Mouse (Mus musculus) ES-Bruce4 (cell line): ENCODE data around the gene Oxct2a. TPM values are rescaled to one million over a fixed set of nuclear protein-coding genes. Genes with fewer than 3 reads are reported as not detected.
"Not testable (repeated sequence)": the region's sequence is repeated elsewhere in the genome, so short reads cannot be mapped to it uniquely, and the experiment has no call there.

Experiments
- H3K27ac ChIP-seq: 2 replicates; pipeline ENCODE4 v1.5.1; 2012; ENCODE audit warnings: low read length, inconsistent platforms; ENCODE audit not compliant: insufficient read depth
- H3K27me3 ChIP-seq: 2 replicates; pipeline ENCODE4 v1.6.1; 2012; ENCODE audit warnings: mild to moderate bottlenecking, low read length, inconsistent platforms; ENCODE audit not compliant: control insufficient read depth, poor library complexity, insufficient read depth, severe bottlenecking
- H3K36me3 ChIP-seq: 2 replicates; pipeline ENCODE4 v1.6.1; 2012; ENCODE audit warnings: inconsistent platforms, mild to moderate bottlenecking, low read length, moderate library complexity; ENCODE audit not compliant: control insufficient read depth, poor library complexity, insufficient read depth, severe bottlenecking
- H3K4me1 ChIP-seq: one replicate; pipeline ENCODE4 v1.8.1; 2011; ENCODE audit warnings: low read length; ENCODE audit not compliant: control insufficient read depth, insufficient read depth
- H3K4me3 ChIP-seq: 2 replicates; pipeline ENCODE4 v1.5.1; 2011; ENCODE audit warnings: low read depth, mild to moderate bottlenecking, low read length
- H3K9ac ChIP-seq: 2 replicates; pipeline ENCODE4 v1.6.1; 2012; ENCODE audit warnings: low read depth, mild to moderate bottlenecking, inconsistent platforms; ENCODE audit not compliant: poor library complexity, severe bottlenecking
- H3K9me3 ChIP-seq: replicated peaks from 2 replicates; pipeline ENCODE4 v1.6.1; 2012; ENCODE audit warnings: mild to moderate bottlenecking, low read length, inconsistent platforms; ENCODE audit not compliant: control insufficient read depth, poor library complexity, insufficient read depth, severe bottlenecking
- CTCF ChIP-seq: IDR thresholded peaks from one replicate; pipeline ENCODE4 v1.8.1; 2011; ENCODE audit warnings: low read depth, low read length
- EP300 ChIP-seq: IDR thresholded peaks from 2 replicates; pipeline ENCODE4 v1.6.1; 2011; ENCODE audit warnings: low read depth, low read length; ENCODE audit not compliant: insufficient read depth
- POLR2A ChIP-seq: IDR thresholded peaks from one replicate; pipeline ENCODE4 v1.8.1; 2011; ENCODE audit warnings: low read length; ENCODE audit not compliant: insufficient read depth
- polyA plus RNA-seq: library from polyadenylated mRNA; stranded (reverse); fragments of >200 nt; gene quantifications from 2 replicates; pipeline ENCODE4 v1.2.4, GENCODE M21; 2011; ENCODE audit warnings: low read depth; ENCODE audit not compliant: missing spikeins, insufficient read depth, insufficient read length

The Oxct2a gene
- polyA plus RNA-seq, 1 experiment: 0.45 TPM

- H3K4me1 ChIP-seq: no peaks in the 10 kb centered on the region
- no peaks in the 10 kb centered on the region for H3K27me3 ChIP-seq
- H3K4me3 ChIP-seq: no peak overlapping the region
- no peak overlapping the region for H3K27ac ChIP-seq
- TF ChIP-seq POLR2A: no peak
- TF ChIP-seq CTCF: no peak
- no peak for TF ChIP-seq EP300
- peaks cover 6% of the 10 kb centered on the region for H3K9me3 ChIP-seq
- H3K36me3 ChIP-seq: peaks cover 67% of the 10 kb centered on the region
- H3K9ac ChIP-seq: no peak overlapping the region
Observed at GRCm38 (mm10) chr4:123298980-123299670, 24.3 kb downstream of the Oxct2a start.

DNA sequence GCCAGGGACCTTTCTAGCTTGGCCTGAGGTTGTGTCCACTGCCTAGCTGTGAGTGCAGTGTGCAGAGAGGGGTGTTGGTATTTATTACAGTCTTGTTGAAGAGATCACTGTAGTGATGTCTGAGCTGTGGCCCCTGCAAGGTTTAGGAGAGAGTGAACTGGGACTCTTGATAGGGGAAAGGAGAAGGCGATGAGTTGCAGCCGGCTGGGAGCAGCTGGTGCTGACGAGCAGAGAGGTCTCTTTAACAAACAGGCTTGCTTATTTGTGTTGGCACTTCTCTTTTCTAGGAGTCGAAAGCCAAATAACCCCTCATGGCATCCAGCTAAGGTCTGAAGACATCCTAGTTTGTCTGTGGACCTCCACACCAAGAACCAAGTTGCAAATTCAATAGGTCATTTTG is 25.2 kb downstream of the Oxct2a start:
- no peak overlapping the region for H3K9ac ChIP-seq
- no peak overlapping the region for H3K4me3 ChIP-seq
- H3K9me3 ChIP-seq: peaks cover under 1% of the 10 kb centered on the region; the same call in 1 of the 2 replicates
- H3K36me3 ChIP-seq: peaks cover 76% of the 10 kb centered on the region
- H3K27ac ChIP-seq: no peak overlapping the region
- TF ChIP-seq CTCF (no peak), EP300 (no peak), POLR2A (no peak)
- no peaks in the 10 kb centered on the region for H3K27me3 ChIP-seq
- H3K4me1 ChIP-seq: no peaks in the 10 kb centered on the region

GRCm38 (mm10) chr4:123297195-123297960 is 26.1 kb downstream of the Oxct2a start:
- no peak overlapping the region for H3K9ac ChIP-seq
- TF ChIP-seq POLR2A (no peak), EP300 (no peak), CTCF (no peak)
- no peak overlapping the region for H3K4me3 ChIP-seq
- no peaks in the 10 kb centered on the region for H3K9me3 ChIP-seq
- H3K4me1 ChIP-seq: no peaks in the 10 kb centered on the region
- H3K27ac ChIP-seq: no peak overlapping the region
- H3K36me3 ChIP-seq: peaks cover 76% of the 10 kb centered on the region
- H3K27me3 ChIP-seq: no peaks in the 10 kb centered on the region

DNA sequence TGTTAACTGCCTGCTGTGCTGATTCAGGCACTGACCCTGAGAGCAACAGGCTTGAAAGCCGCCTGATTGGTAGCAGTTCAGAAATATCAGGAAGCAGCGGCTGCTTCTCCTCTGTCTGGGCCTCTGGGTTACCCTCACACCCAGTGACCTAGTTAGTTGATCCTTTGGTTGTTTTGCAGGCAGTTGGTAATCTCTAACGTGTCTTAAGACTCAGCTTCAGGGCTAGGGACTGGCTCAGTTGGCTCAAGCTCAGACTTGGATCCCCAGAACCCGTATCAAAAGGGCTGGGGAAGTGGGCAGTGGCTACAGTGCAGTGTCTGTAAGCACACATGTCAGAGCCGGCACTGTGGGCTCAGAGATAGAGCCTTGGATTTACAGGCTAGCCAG is 27.3 kb downstream of the Oxct2a start:
- H3K4me1 ChIP-seq: no peaks in the 10 kb centered on the region
- no peak overlapping the region for H3K4me3 ChIP-seq
- no peak overlapping the region for H3K27ac ChIP-seq
- TF ChIP-seq POLR2A (no peak), CTCF (no peak), EP300 (no peak)
- no peaks in the 10 kb centered on the region for H3K27me3 ChIP-seq
- peaks cover 83% of the 10 kb centered on the region for H3K36me3 ChIP-seq
- no peaks in the 10 kb centered on the region for H3K9me3 ChIP-seq
- no peak overlapping the region for H3K9ac ChIP-seq

DNA sequence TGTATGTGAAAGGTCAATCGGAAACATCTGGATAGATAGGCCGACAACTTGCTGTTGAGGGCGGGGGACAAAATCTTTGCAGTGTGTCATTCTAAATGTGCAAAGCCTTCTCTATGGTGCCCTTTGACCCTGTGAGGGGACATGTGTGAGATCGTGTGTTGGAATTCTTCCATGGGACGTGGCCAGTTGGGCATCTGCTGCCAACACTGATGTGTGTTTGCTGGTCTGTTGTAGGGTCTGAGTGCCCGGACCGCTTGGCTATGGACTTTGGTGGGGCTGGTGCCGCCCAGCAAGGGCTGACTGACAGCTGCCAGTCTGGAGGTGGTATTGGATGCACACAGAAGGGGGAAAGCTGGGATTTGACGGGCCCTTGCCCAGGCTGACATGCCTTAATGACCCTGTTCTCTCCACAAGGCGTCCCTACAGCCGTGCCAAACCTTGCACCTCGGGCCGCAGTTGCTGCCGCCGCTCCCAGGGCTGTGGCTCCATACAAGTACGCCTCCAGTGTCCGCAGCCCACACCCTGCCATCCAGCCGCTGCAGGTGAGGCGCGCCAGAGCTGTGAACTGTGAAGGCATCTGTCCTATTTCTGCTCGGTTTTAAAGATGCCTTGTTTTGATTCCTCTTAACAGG is 27.8 kb downstream of the Oxct2a start:
- H3K36me3 ChIP-seq: peaks cover 85% of the 10 kb centered on the region
- H3K9me3 ChIP-seq: no peaks in the 10 kb centered on the region
- no peak overlapping the region for H3K4me3 ChIP-seq
- H3K4me1 ChIP-seq: no peaks in the 10 kb centered on the region
- TF ChIP-seq CTCF: no peak
- TF ChIP-seq POLR2A: no peak
- TF ChIP-seq EP300: no peak
- H3K9ac ChIP-seq: no peak overlapping the region
- H3K27ac ChIP-seq: no peak overlapping the region
- no peaks in the 10 kb centered on the region for H3K27me3 ChIP-seq

- H3K9me3 ChIP-seq, H3K4me1 ChIP-seq: not testable (repeated sequence)
- peaks cover 86% of the 10 kb centered on the region for H3K36me3 ChIP-seq
Observed at GRCm38 (mm10) chr4:123295026-123295425, 28.4 kb downstream of the Oxct2a start.

More at GRCm38 (mm10) chr4:123295026-123295425, 28.4 kb downstream of the Oxct2a start:
- not testable (repeated sequence) for H3K9ac ChIP-seq, H3K27ac ChIP-seq, H3K4me3 ChIP-seq, H3K27me3 ChIP-seq
